Mouse (Mus musculus) forebrain, postnatal 0 days (tissue): ENCODE measurements at regions not wholly inside any gene's neighbourhood (a gene's known extent, or its start where the extent isn't known, plus 50 kb on each side); places are given as distances from the start of the nearest gene placed in this dataset.

Source experiments
- ATAC-seq: fragments of 200-750 bp; cut with Nextera tagmentation; 2 replicates; pipeline ENCODE4 v1.8.0; 2017; ENCODE audit warnings: mild to moderate bottlenecking, moderate library complexity
- DNase-seq: peaks from one replicate; pipeline ENCODE4 v3.0.0-alpha.2; 2015
- H3K27ac ChIP-seq: fragments of 300-500 bp; sonication (generic); 2 replicates; pipeline ENCODE4 v1.5.1; 2014; ENCODE audit warnings: low read depth, mild to moderate bottlenecking, antibody characterized with exemption, low read length, moderate library complexity, mixed read lengths
- H3K27me3 ChIP-seq: fragments of 300-500 bp; sonication (generic); 2 replicates; pipeline ENCODE4 v1.6.1; 2014; ENCODE audit warnings: mild to moderate bottlenecking, low read length, mixed read lengths; ENCODE audit not compliant: insufficient read depth
- H3K36me3 ChIP-seq: fragments of 300-500 bp; sonication (generic); 2 replicates; pipeline ENCODE4 v1.6.1; 2014; ENCODE audit warnings: mild to moderate bottlenecking, moderate library complexity; ENCODE audit not compliant: insufficient read depth
- H3K4me1 ChIP-seq: fragments of 300-500 bp; sonication (generic); 2 replicates; pipeline ENCODE4 v1.6.1; 2014; ENCODE audit warnings: antibody characterized with exemption; ENCODE audit not compliant: insufficient read depth
- H3K4me2 ChIP-seq: fragments of 300-500 bp; sonication (generic); 2 replicates; pipeline ENCODE4 v1.6.1; 2014; ENCODE audit warnings: low read depth, mild to moderate bottlenecking, moderate library complexity
- H3K4me3 ChIP-seq: fragments of 300-500 bp; sonication (generic); 2 replicates; pipeline ENCODE4 v1.5.1; 2014; ENCODE audit warnings: low read depth, low read length, mixed read lengths
- H3K9ac ChIP-seq: fragments of 300-500 bp; sonication (generic); 2 replicates; pipeline ENCODE4 v1.6.1; 2014; ENCODE audit warnings: mild to moderate bottlenecking
- H3K9me3 ChIP-seq: fragments of 300-500 bp; sonication (generic); 2 replicates; pipeline ENCODE4 v1.6.1; 2016; ENCODE audit warnings: low read length
- CTCF ChIP-seq: sonication (generic); IDR thresholded peaks from 2 replicates; pipeline ENCODE4 v1.5.1; 2016; ENCODE audit warnings: antibody characterized with exemption, control low read depth, low read depth
- WGBS: fragments of 180-500 bp; shearing (Covaris S2); extraction: QIAGEN DNeasy Blood & Tissue Kit; methylation state at CpG from one replicate; pipeline ENCODE4 v1.1.7; 2014; 5-methylcytosine and 5-hydroxymethylcytosine counted together

- no peaks in the 10 kb centered on the region for H3K4me1 ChIP-seq
- ATAC-seq (no peak), DNase-seq (no peak)
- no peak overlapping the region for H3K4me3 ChIP-seq
- no peak overlapping the region for H3K27ac ChIP-seq
- H3K4me2 ChIP-seq = no peak overlapping the region
- H3K36me3 ChIP-seq = no peaks in the 10 kb centered on the region
- no peak for TF ChIP-seq CTCF
- H3K9me3 ChIP-seq = no peaks in the 10 kb centered on the region
- no peaks in the 10 kb centered on the region for H3K27me3 ChIP-seq
- H3K9ac ChIP-seq = no peak overlapping the region
These were observed 738.2 kb upstream of the Mms22l start for GRCm38 (mm10) chr4:23758005-23758404.

GRCm38 (mm10) chr4:23787417-23788204 is 708.6 kb upstream of the Mms22l start:
- no peaks in the 10 kb centered on the region for H3K4me1 ChIP-seq
- H3K9ac ChIP-seq = no peak overlapping the region
- H3K9me3 ChIP-seq = no peaks in the 10 kb centered on the region
- ATAC-seq = peak; percentile 71; the same call in 1 of the 2 replicates
- no peak for TF ChIP-seq CTCF
- peak; percentile 25 for DNase-seq
- H3K36me3 ChIP-seq = no peaks in the 10 kb centered on the region
- H3K27ac ChIP-seq = no peak overlapping the region
- no peaks in the 10 kb centered on the region for H3K27me3 ChIP-seq
- H3K4me3 ChIP-seq = no peak overlapping the region
- no peak overlapping the region for H3K4me2 ChIP-seq
- 12% methylated on average over 4 of the region's 4 CpGs for WGBS

GRCm38 (mm10) chr4:23823516-23823915 is 672.7 kb upstream of the Mms22l start:
- Histone ChIP-seq H3K27me3 (no peaks in the 10 kb centered on the region), H3K4me2 (no peak overlapping the region), H3K27ac (no peak overlapping the region), H3K9me3 (no peaks in the 10 kb centered on the region), H3K36me3 (no peaks in the 10 kb centered on the region), H3K4me3 (no peak overlapping the region), H3K4me1 (no peaks in the 10 kb centered on the region), H3K9ac (no peak overlapping the region)
- WGBS = 60% methylated on average over 2 of the region's 2 CpGs
- DNase-seq = no peak
- TF ChIP-seq CTCF = no peak
- no peak for ATAC-seq

GRCm38 (mm10) chr4:23826885-23827284 is 669.4 kb upstream of the Mms22l start:
- no peaks in the 10 kb centered on the region for H3K36me3 ChIP-seq
- H3K9ac ChIP-seq = peak overlapping the region; percentile 25; the same call in 1 of the 2 replicates
- WGBS = 3% methylated on average over 2 of the region's 2 CpGs
- no peaks in the 10 kb centered on the region for H3K27me3 ChIP-seq
- H3K9me3 ChIP-seq = no peaks in the 10 kb centered on the region
- no peak for TF ChIP-seq CTCF
- H3K4me3 ChIP-seq = no peak overlapping the region
- DNase-seq (peak; percentile 66), ATAC-seq (peak; percentile 42; the same call in 1 of the 2 replicates)
- peak overlapping the region; percentile 55; the same call in 1 of the 2 replicates for H3K27ac ChIP-seq
- H3K4me1 ChIP-seq = no peaks in the 10 kb centered on the region
- no peak overlapping the region for H3K4me2 ChIP-seq

GRCm38 (mm10) chr4:23832385-23833164 is 663.7 kb upstream of the Mms22l start:
- H3K9ac ChIP-seq = no peak overlapping the region
- no peak overlapping the region for H3K4me2 ChIP-seq
- TF ChIP-seq CTCF = no peak
- WGBS = 25% methylated on average over 7 of the region's 7 CpGs
- DNase-seq (peak; percentile 81), ATAC-seq (peak; percentile 95)
- no peaks in the 10 kb centered on the region for H3K27me3 ChIP-seq
- H3K4me3 ChIP-seq = no peak overlapping the region
- no peaks in the 10 kb centered on the region for H3K4me1 ChIP-seq
- H3K27ac ChIP-seq = no peak overlapping the region
- H3K36me3 ChIP-seq = no peaks in the 10 kb centered on the region
- no peaks in the 10 kb centered on the region for H3K9me3 ChIP-seq

DNA sequence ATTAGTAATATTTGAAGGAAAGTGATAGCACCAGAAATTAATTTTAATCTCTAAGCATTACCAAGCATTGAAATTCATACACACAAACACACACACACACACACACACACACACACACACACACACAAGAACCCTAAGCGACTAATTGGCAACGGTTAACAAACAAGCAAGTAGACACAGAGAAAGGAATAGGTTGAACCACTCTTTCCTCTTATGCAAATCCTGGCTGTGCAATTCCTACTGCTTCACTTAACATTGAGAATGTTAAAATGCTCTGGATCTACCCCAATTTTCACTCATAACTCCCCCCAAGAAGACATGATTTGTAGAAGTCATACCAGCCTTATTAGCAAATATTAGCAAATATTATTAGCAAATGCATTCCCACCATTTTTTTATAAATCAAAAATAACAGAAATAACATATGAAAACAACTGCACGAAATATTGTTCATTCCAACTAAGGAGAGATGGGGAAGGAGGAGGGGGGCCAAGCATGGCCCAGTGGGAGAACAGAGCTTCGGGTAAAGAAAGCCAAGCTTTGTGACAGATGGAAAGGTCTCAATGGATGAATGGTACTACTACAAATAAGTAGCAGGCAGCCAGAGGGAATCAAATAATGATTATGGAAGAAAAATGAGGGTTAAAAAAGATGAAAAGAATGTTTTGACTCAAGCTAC is 652.5 kb upstream of the Mms22l start:
- peak; percentile 73; the same call in 1 of the 2 replicates for ATAC-seq
- no peak for DNase-seq
- H3K4me2 ChIP-seq = no peak overlapping the region
- no peak for TF ChIP-seq CTCF
- no peak overlapping the region for H3K4me3 ChIP-seq
- H3K9ac ChIP-seq = no peak overlapping the region
- no peaks in the 10 kb centered on the region for H3K4me1 ChIP-seq
- H3K27ac ChIP-seq = no peak overlapping the region
- H3K36me3 ChIP-seq = no peaks in the 10 kb centered on the region
- WGBS = 16% methylated on average over 4 of the region's 4 CpGs
- H3K27me3 ChIP-seq = no peaks in the 10 kb centered on the region
- H3K9me3 ChIP-seq = no peaks in the 10 kb centered on the region
